Mouse (Mus musculus): ENCODE data around the gene Tnfsf10.
"Not testable (repeated sequence)": the region's sequence is repeated elsewhere in the genome, so short reads cannot be mapped to it uniquely, and the experiment has no call there.

- TF ChIP-seq CTCF (IDR thresholded peaks at IDR 0.05; ENCODE audit: extremely low read depth, insufficient read depth, insufficient read length, insufficient replicate concordance); POLR2A (IDR thresholded peaks at IDR 0.05; ENCODE audit: low read depth, low read length): not testable (repeated sequence)
Measured at GRCm38 (mm10) chr3:27291411-27291810, 25.4 kb upstream of the Tnfsf10 start.
